Mouse (Mus musculus) 3T3-L1 (cell line): Measurements from ENCODE around the gene Rev1.

Experiments
- DNase-seq: peaks from one replicate; pipeline ENCODE4 v3.0.0-alpha.2; 2015; ENCODE audit warnings: low read depth, low spot score

Rev1 gene

GRCm38 (mm10) chr1:38129501-38130267, at the start of gene Rev1:
Gene Rev1, minus strand, starts transcription at chr1:38129801.
- peak; percentile 80 for DNase-seq

- no peak for DNase-seq
These were observed 49.3 kb upstream of the Rev1 start for GRCm38 (mm10) chr1:38178929-38179328.

GRCm38 (mm10) chr1:38176077-38176476, 46.5 kb upstream of the Rev1 start:
- DNase-seq = no peak

GRCm38 (mm10) chr1:38171874-38172273, 42.3 kb upstream of the Rev1 start:
- DNase-seq = no peak

- DNase-seq = peak; percentile 76
These were observed 36.1 kb upstream of the Rev1 start for GRCm38 (mm10) chr1:38165696-38166095.

- no peak for DNase-seq
These were observed 20.5 kb upstream of the Rev1 start for GRCm38 (mm10) chr1:38150086-38150485.

- no peak for DNase-seq
These were observed 16.4 kb upstream of the Rev1 start for GRCm38 (mm10) chr1:38146008-38146407.

GRCm38 (mm10) chr1:38141371-38141770, 11.8 kb upstream of the Rev1 start:
- no peak for DNase-seq

GRCm38 (mm10) chr1:38140911-38141310, 11.3 kb upstream of the Rev1 start:
- no peak for DNase-seq

- no peak for DNase-seq
These were observed 9.8 kb upstream of the Rev1 start for GRCm38 (mm10) chr1:38139396-38139795.

GRCm38 (mm10) chr1:38132942-38133341, 3.3 kb upstream of the Rev1 start:
- DNase-seq = no peak

GRCm38 (mm10) chr1:38130715-38131483, 1.3 kb upstream of the Rev1 start:
- DNase-seq = peak; percentile 27

- peak; percentile 30 for DNase-seq
These were observed 623 bp downstream of the Rev1 start for GRCm38 (mm10) chr1:38128919-38129436.

- DNase-seq = peak; percentile 39
These were observed 2.6 kb downstream of the Rev1 start for GRCm38 (mm10) chr1:38127036-38127435.

GRCm38 (mm10) chr1:38126426-38126825, 3.2 kb downstream of the Rev1 start:
- no peak for DNase-seq

- no peak for DNase-seq
These were observed 5.3 kb downstream of the Rev1 start for GRCm38 (mm10) chr1:38124261-38124660.

- DNase-seq = no peak
These were observed 8.7 kb downstream of the Rev1 start for GRCm38 (mm10) chr1:38120877-38121276.

- DNase-seq = no peak
These were observed 11.0 kb downstream of the Rev1 start for GRCm38 (mm10) chr1:38118624-38119023.

GRCm38 (mm10) chr1:38109786-38110185, 19.8 kb downstream of the Rev1 start:
- DNase-seq = no peak

- DNase-seq = no peak
These were observed 25.8 kb downstream of the Rev1 start for GRCm38 (mm10) chr1:38103813-38104212.

- no peak for DNase-seq
These were observed 26.4 kb downstream of the Rev1 start for GRCm38 (mm10) chr1:38103214-38103613.

GRCm38 (mm10) chr1:38081316-38081715, 48.3 kb downstream of the Rev1 start:
- peak; percentile 78 for DNase-seq

GRCm38 (mm10) chr1:38071326-38071725, 58.3 kb downstream of the Rev1 start:
- DNase-seq = no peak
